Mouse (Mus musculus) ZHBTc4 (cell line): Measurements from ENCODE around the gene Gtpbp3.
A peak's percentile ranks its signal among the peaks of the same experiment; 100 is the strongest.

Experiments
- DNase-seq: peaks from one replicate; pipeline ENCODE4 v3.0.0-alpha.2; 2011; ENCODE audit warnings: low read depth, low spot score

Gtpbp3 gene

GRCm38 (mm10) chr8:71487691-71488445, at the start of gene Gtpbp3:
Gtpbp3 (plus strand) TSS chr8:71488103.
- peak; percentile 77 for DNase-seq

GRCm38 (mm10) chr8:71441404-71441803, 46.5 kb upstream of the Gtpbp3 start:
- peak; percentile 67 for DNase-seq

- no peak for DNase-seq
Observed at GRCm38 (mm10) chr8:71445096-71445495, 42.8 kb upstream of the Gtpbp3 start.

GRCm38 (mm10) chr8:71451337-71451736, 36.6 kb upstream of the Gtpbp3 start:
- no peak for DNase-seq

DNA sequence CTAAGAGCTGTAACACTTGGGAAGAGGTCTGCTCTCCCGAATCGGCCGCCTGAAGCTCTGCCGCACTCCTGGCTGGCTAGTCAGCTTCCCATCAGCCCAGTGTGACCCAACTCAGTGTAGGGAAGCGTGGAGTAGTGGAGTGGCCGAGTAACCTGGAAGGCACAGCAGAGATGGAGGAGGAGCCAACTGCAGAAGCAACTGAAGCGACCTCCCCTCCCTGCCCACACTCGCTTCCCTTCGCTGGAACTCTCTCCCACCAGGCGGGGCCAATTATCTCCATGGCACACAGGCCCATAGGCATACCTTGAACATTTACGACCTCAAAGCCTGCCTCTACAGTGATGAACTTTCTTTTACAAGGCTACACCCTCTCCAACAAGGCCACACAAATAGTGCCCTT, 36.1 kb upstream of the Gtpbp3 start:
- peak; percentile 27 for DNase-seq

DNA sequence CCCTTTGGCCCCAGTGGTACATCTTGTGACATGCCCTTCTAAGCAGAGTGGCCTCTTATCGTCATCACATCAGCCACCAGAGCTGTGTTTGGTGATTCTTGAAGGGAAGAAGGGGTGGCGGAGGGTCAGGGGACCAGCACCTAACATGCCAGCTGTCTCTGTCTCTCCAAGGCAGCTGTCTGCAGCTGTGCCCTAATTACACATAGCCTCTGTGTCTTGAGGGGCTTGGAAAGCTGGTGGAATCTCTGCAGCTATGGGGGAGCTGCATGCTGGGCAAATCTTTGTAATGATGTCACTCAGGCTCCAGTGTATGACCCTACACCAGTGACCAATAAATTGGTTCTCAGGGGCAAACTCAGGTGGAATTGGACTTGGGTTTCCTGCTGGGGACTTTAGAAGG, 35.2 kb upstream of the Gtpbp3 start:
- DNase-seq, result no peak

DNA sequence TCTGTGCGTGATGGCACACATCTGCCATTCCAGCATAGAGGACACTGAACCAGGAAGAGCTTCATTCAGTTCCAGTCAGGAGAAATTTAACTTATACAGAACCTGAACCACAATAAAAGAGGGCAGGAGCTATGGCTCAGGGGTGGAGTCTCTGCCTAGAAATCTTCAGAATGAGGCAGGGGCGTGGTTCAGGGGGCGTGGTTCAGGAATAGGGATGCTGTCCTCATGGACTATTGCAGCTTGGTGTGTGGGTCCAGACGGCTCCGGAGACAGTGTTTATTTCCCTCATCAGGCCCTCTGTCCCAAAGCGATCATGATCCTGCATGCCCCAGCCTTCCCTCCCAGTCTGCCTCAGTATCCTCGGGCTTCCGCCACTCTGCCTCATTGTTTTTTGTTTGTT, 33.2 kb upstream of the Gtpbp3 start:
- DNase-seq, result peak; percentile 63

DNA sequence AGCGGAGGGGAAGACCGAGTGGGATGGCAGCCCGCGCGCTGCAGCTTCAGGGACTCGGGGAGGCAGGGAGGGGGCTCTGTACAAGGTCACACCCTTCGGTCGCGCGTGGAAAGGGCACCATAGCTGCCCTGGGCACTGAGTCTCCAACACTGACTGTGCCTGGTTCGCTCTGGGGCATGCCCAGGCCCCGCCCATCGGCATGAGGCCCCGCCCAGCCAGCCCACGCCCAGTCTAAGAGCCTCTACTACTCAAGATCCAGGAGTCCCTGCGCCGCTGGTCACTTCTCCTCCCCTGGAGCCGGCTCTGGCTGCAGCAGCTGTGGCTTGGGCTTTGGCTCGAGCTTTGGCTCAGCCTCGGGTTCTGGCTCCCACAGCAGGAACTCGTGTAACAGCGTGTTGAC, 31.0 kb upstream of the Gtpbp3 start:
- peak; percentile 50 for DNase-seq

DNA sequence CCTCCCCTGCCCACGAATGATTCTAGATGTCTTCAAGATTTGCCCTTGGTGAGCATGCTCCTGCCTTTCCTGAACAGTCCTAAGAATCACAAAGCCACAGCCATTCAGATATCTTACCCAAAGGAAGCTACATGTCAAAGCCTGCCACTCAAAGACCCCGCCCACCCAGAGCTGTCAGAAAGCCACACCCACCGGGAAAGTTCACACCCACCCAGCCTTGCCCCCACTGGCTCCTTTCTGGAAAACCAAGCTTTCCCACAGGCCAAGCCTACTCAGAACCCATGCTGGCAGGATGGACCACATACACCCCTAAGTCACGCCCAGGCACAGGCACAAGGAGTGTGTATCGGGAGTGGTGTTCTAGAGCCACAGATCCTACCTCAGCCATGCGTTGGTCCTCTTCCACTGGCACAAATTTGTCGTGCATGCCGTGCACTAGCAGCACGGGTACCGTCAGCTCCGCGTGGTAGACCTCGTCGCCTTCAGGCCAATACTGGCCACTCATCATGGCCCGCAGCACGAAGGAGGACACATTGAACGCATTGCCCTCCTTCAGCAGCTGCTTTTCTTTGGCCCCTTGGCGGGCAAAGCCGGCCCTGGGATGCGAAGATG, 30.1 kb upstream of the Gtpbp3 start:
- DNase-seq, result peak; percentile 75

DNA sequence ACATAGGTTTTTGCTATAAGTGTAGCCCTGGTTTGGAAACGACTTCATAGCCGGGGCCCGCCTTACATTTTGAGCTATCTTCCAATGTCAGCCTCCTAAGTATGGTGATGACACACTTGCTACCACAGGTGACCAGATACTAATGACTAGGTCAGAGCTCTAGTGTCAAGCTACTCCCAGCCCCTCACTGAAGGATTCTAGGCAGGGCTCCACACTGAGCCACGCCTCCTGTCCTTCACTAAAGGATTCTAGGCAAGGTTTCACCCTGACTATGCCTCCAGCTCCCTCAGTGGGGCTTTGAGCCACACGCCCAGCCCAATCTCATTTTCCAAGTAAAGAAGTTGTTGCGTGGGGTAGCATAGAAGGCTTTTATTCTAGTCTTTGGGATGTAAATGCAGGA, 27.2 kb upstream of the Gtpbp3 start:
- peak; percentile 19 for DNase-seq

DNA sequence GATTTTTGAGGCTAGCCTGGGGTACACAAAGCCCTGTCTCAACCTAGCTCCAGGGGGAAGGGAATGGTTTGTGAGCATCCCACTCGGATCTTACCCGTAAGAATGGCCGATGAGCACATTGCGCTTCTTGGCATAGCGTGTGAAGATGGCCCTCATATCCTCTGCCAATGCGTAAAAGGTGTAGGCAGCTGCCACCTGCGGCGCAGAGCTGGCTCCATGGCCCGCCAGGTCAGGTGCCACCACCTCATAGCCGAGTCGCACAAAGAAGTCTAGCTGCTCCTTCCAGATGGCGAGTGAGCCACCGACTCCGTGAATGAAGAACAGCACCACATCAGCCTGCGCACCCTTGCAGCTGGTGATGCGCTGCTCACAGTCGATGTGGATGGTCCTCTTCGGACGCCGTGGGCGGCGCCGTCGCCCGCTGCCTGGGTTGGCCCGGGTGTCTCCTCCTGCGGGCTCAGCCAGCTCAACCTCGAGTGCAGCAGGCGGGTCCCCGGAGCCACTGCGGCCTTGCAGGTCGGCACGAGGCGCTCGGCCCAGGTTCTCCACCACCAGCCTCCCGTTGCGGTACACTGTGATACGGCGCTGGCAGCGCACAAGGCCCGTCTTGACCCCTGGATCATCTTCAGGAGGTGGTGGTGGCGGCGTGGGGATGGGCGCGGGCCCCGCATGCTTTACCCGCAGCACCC, 26.6 kb upstream of the Gtpbp3 start:
- peak; percentile 58 for DNase-seq

GRCm38 (mm10) chr8:71462191-71462590, 25.7 kb upstream of the Gtpbp3 start:
- no peak for DNase-seq

DNA sequence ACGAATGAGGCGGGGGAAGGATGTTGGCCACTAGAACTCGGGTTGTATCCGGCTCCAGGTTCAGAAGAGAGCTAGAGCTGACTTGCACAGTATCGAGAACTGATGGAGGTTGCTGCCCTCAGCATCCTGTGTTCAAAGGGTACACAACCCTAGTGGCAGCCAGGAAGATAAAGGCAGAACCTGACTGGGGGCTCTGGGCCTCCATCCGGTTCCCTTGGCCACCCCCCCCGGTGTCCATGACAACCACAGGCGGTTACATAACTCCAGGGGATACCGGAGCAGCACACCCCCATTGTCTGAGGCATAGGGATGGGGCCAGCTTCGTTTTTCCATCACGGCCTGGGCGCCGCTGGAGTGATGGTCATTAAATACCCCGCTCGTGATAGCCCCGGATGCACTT, 25.1 kb upstream of the Gtpbp3 start:
- DNase-seq, result no peak

DNA sequence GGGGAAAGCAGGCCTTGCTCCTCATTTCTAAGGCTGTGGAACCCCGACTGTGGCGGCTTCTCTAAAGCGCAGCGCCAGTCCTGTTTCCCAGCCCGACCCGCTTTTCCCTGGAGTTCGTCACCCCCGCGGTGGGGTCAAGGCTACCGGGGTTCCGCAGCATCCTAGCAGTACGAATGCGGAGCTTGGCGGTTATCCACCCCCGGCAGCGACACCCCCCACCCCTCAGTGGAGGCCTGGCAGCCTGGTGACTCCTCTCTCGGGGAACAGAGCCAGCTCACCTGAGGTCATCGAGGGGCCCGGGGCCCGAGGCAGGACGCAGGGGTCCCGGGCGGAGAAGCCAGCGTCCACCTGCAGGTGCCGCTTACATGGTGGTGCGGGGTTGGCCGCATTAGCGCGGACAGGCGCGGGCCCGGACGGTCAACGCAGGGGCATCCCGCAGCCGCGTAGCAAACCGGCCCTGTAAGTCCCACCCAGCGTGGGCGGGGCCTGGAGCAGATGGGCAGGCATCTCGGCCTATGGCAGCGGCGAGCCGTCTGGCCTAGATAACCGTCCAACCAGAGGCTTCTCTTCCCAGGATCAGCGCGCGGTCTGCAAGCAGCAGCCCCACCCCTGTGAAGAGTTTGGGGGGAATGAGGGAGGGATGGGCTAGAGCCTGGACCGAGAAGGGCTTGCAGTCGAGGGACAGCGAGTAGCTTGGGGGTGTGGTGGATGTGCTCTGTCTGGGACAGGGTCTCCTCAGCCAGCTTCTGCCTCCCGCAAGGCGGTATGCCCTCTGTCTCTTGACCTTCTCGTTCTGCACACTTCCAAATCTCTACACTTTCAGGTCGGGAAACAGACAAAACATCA, 24.5 kb upstream of the Gtpbp3 start, which contains the start of gene Abhd8:
Abhd8 (minus strand) TSS at position 468 of the 846 bp plus-strand sequence.
- DNase-seq, result peak; percentile 97

DNA sequence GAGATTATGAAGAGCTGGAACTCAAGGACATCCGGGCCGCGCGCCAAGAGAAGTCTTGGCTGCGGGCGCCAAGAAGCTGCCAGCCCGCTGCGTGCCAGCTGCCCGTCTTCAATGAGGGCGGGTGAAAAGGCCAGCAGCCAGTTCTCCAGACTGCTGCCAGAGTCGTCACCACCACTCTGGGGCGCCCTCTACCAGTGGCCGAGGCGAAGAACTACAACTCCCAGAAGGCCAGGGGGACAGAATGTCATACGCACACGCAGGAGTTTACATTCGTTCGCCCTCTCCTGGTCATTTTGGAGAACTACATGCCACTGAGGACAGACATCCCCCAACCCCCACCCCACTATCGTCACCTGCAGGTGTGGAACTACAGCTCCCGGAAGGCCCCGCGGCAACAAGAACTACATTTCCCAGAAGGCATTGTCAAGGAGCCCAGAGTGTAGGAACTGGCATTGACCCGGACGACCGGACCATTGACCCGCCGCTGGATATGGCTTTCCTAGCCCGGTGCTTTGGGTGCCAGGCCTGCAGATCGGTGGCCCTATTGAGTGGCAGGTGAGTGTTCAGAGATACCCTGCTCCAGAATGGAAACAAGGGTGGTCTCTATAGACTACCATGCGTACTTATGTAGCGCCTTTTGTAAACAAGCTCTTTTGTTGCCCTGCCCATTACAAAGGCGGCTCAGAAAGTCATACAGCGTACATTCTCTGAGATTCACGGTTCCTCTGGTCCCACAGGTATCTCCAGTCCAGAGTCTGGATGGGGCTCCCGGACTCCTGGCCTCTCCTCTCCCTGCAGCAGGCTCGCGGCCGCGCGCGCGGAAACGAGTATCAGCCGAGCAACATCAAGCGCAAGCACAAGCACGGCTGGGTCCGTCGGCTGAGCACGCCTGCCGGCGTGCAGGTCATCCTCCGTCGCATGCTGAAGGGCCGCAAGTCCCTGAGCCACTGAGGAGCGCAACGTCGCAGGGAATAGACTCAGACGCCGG, 23.1 kb upstream of the Gtpbp3 start, which contains the start of gene Mrpl34:
Mrpl34 (plus strand) TSS at position 447 of the 988 bp plus-strand sequence.
- DNase-seq, result peak; percentile 99

GRCm38 (mm10) chr8:71465733-71466132, 22.2 kb upstream of the Gtpbp3 start:
- DNase-seq, result no peak

- no peak for DNase-seq
Observed at GRCm38 (mm10) chr8:71466198-71466597, 21.7 kb upstream of the Gtpbp3 start.

DNA sequence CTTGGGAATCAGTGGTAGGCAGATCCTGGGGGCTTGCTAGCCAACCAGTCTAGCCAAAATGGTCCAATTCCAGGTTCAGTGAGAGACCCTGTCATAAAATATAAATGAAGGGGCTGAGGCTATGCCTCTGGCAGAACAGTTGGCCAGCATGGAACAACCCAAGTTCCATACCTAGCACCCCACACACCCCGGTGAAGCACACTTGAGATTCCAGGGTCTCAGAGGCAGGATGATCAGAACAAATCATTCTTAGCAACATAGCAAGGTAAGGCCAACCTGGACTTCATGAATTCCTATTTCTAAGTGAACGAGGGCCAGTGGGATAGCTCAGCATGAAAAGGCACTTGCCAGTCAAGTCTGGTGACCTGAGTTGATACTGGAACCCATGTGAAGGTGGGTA, 20.7 kb upstream of the Gtpbp3 start:
- DNase-seq, result no peak

- no peak for DNase-seq
Observed at GRCm38 (mm10) chr8:71468001-71468400, 19.9 kb upstream of the Gtpbp3 start.

DNA sequence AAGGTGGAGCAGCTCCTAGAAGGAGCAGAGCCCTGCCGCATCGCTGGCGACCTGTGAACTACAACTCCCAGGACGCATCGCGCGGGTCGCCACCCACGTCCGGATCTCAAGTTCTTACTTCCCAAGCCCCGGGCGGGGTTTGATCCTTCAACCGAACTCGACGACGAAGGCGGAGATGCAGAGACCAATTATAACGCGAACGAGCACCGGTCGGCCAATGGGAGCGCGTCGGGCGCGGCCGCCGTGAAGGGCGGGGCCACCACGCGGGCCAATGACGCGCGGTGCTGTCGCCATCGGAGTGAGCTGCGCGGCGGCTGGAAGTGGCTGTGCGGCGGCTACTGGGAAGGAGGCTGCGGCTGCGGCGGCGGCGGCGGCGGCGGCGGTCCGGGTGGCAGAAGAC, 19.0 kb upstream of the Gtpbp3 start, which contains the start of gene Dda1:
Dda1 (plus strand) TSS at position 284 of the 400 bp plus-strand sequence.
- DNase-seq, result peak; percentile 100
